ENCODE assay signal across 10 mouse cellular contexts in the genomic region with DNA sequence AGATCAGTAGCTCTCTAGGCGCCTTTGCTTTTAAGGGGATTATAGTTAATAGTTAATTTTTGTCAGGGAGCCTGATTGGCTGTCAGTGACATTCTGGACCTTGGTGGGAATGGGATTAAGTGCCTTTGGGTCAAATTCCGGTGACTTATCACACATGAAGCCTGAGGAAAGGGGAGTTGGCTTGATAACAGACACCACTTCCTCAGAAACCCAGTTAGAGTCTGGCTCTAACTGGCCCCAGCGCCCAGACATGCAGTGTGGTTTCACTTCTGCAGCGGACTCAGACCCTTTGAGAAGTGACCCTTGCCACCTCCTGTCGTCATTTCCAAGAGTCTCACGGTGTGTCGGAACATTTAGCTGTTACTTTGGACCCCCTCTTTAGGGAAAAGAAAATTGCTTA. TPM values are rescaled to one million over a fixed set of nuclear protein-coding genes. Genes with fewer than 3 reads are reported as not detected.
A peak's percentile ranks its signal among the peaks of the same experiment; 100 is the strongest.
DNase-seq lines count a peak whose midpoint lies in the region; ATAC-seq and TF ChIP-seq lines count a peak whose summit lies in the region.
"Had no signal": no experiment of that assay in that cellular context is flagged by ENCODE, and none has a peak within 500 bp of the region (broad histone marks: within the 10 kb centered on the region; RNA-seq: fewer than 3 reads in every experiment).

No protein-coding gene starts in this region.

- intact Hi-C loops in heart, postnatal 10 days (cut with DNase I), result no loop called here
- intact Hi-C loops in gastrocnemius, postnatal 36 days (cut with DNase I), result no loop called here

- H3K9me3 ChIP-seq in heart, embryonic 10.5 days, result no peaks in the 10 kb centered on the region
- no peaks in the 10 kb centered on the region for H3K9me3 ChIP-seq in kidney, embryonic 14.5 days (ENCODE audit: control insufficient read depth, low read length)

- no peaks in the 10 kb centered on the region for H3K27me3 ChIP-seq in heart, embryonic 10.5 days (ENCODE audit: insufficient read depth, poor library complexity, severe bottlenecking)
- H3K27me3 ChIP-seq in kidney, embryonic 14.5 days (ENCODE audit: control insufficient read depth, insufficient read depth, low read length), result no peaks in the 10 kb centered on the region

- no peak overlapping the region for H3K4me2 ChIP-seq in kidney, embryonic 14.5 days (replicated peaks; ENCODE audit: low read depth, low read length)

- no peak overlapping the region for H3K9ac ChIP-seq in kidney, embryonic 14.5 days (ENCODE audit: low read depth, low read length)

- peaks cover 90% of the 10 kb centered on the region for H3K36me3 ChIP-seq in heart, embryonic 10.5 days
- peaks cover 24% of the 10 kb centered on the region for H3K36me3 ChIP-seq in kidney, embryonic 14.5 days (ENCODE audit: control insufficient read depth, insufficient read depth, low read length)

- no peak for DNase-seq in heart, embryonic 10.5 days (ENCODE audit: low spot score)
- DNase-seq in heart, postnatal 10 days, result no peak
- DNase-seq in urinary bladder, postnatal 4 days (ENCODE audit: low spot score in 2 of 2), result no peak
- DNase-seq in cerebellum, adult 11-12 months, result no peak
- DNase-seq in gastrocnemius, postnatal 36 days, result no peak
- DNase-seq: adrenal gland, adult 8-10 months; spleen, adult 18-20 months had no signal

- H3K4me1 ChIP-seq in heart, embryonic 10.5 days, result peaks cover 25% of the 10 kb centered on the region
- H3K4me1 ChIP-seq in bone marrow macrophage, adult 2 months (ENCODE audit: control insufficient read depth, insufficient read depth, low read length), result peaks cover 10% of the 10 kb centered on the region
- H3K4me1 ChIP-seq in kidney, embryonic 14.5 days (ENCODE audit: control insufficient read depth, insufficient read depth, low read length), result peaks cover 13% of the 10 kb centered on the region; the same call in 1 of the 2 replicates

- TF ChIP-seq CTCF in bone marrow macrophage, adult 2 months (IDR thresholded peaks at IDR 0.05; ENCODE audit: low read depth, low read length), result no peak

- TF ChIP-seq POLR2A in bone marrow macrophage, adult 2 months (IDR thresholded peaks at IDR 0.05; ENCODE audit: borderline replicate concordance, low read depth, low read length), result no peak

- peak overlapping the region; percentile 70 for H3K27ac ChIP-seq in heart, embryonic 10.5 days
- H3K27ac ChIP-seq in bone marrow macrophage, adult 2 months (ENCODE audit: insufficient read depth, low read depth, low read length), result no peak overlapping the region
- 0 out of 2 replicates have a peak overlapping the region, but pooled peaks have one; percentile 8 for H3K27ac ChIP-seq in kidney, embryonic 14.5 days (ENCODE audit: low read depth, low read length)

- peak overlapping the region; percentile 22; the same call in 1 of the 2 replicates for H3K4me3 ChIP-seq in heart, embryonic 10.5 days
- peak overlapping the region; percentile 29 for H3K4me3 ChIP-seq in bone marrow macrophage, adult 2 months (ENCODE audit: insufficient read depth, low read length)
- H3K4me3 ChIP-seq in kidney, embryonic 14.5 days (ENCODE audit: low read length), result no peak overlapping the region

- 34% methylated on average over 7 of the region's 7 CpGs for WGBS in heart, embryonic 10.5 days
- 28% methylated on average over 7 of the region's 7 CpGs for WGBS in kidney, embryonic 14.5 days

- no peak; the same call in 1 of the 2 replicates for ATAC-seq in kidney, embryonic 14.5 days (ENCODE audit: low FRiP score, low TSS enrichment)
- ATAC-seq in megakaryocyte progenitor cell, adult 5-6 weeks (replicated peaks; ENCODE audit: poor library complexity), result peak; percentile 75

RNA-seq across cellular contexts. Expression of a gene that starts 8.4 kb away (rescaled TPM):
- polyA plus RNA-seq in heart, embryonic 10.5 days (2016; fragmentation: Nextera tagmentation; extraction: Ambion mirVana), result 56.7 and 78.1 TPM in 2 replicates
- 10 to 100 TPM; 11.5 to 16.4 TPM for total RNA-seq in heart, postnatal 10 days (2021)
- polyA plus RNA-seq in bone marrow macrophage, adult 2 months (2012; ENCODE audit: insufficient read depth, insufficient read length, missing spikeins), result 29.3 and 38.4 TPM in 2 replicates
- polyA plus RNA-seq in kidney, embryonic 14.5 days (2014; fragmentation: Nextera tagmentation; extraction: Ambion mirVana), result 82.5 and 101 TPM in 2 replicates
- 39.8 and 42.4 TPM in 2 replicates for total RNA-seq in megakaryocyte progenitor cell, adult 5-6 weeks (2015)
- total RNA-seq in megakaryocyte progenitor cell, adult 5-6 weeks (2017), result 57.9 and 60.9 TPM in 2 replicates
- 10 to 100 TPM in 1 of 2 experiments, 1 to 10 TPM in 1; 9.2 to 10.6 TPM for total RNA-seq in gastrocnemius, postnatal 36 days (2021)

RNA-seq across cellular contexts. Expression of a gene that starts 8.5 kb away (rescaled TPM):
- 13.7 and 17.3 TPM in 2 replicates for polyA plus RNA-seq in heart, embryonic 10.5 days (2016; fragmentation: Nextera tagmentation; extraction: Ambion mirVana)
- total RNA-seq in heart, postnatal 10 days (2021), result 10 to 100 TPM; 22.0 to 29.9 TPM
- polyA plus RNA-seq in bone marrow macrophage, adult 2 months (2012; ENCODE audit: insufficient read depth, insufficient read length, missing spikeins), result 62.7 and 63.7 TPM in 2 replicates
- polyA plus RNA-seq in kidney, embryonic 14.5 days (2014; fragmentation: Nextera tagmentation; extraction: Ambion mirVana), result 16.4 and 26.7 TPM in 2 replicates
- total RNA-seq in megakaryocyte progenitor cell, adult 5-6 weeks (2015), result 103 and 105 TPM in 2 replicates
- 34.4 and 38.0 TPM in 2 replicates for total RNA-seq in megakaryocyte progenitor cell, adult 5-6 weeks (2017)
- 1 to 10 TPM; 4.4 to 6.7 TPM for total RNA-seq in gastrocnemius, postnatal 36 days (2021)

RNA-seq across cellular contexts. Expression of a gene that starts 14.6 kb away (rescaled TPM):
- 142 and 213 TPM in 2 replicates for polyA plus RNA-seq in heart, embryonic 10.5 days (2016; fragmentation: Nextera tagmentation; extraction: Ambion mirVana)
- 100 to 1,000 TPM; 227 to 228 TPM for total RNA-seq in heart, postnatal 10 days (2021)
- polyA plus RNA-seq in bone marrow macrophage, adult 2 months (2012; ENCODE audit: insufficient read depth, insufficient read length, missing spikeins), result not detected in 2 replicates
- polyA plus RNA-seq in kidney, embryonic 14.5 days (2014; fragmentation: Nextera tagmentation; extraction: Ambion mirVana), result 0.69 and 0.89 TPM in 2 replicates
- not detected in 2 replicates for total RNA-seq in megakaryocyte progenitor cell, adult 5-6 weeks (2015)
- total RNA-seq in megakaryocyte progenitor cell, adult 5-6 weeks (2017), result not detected in 2 replicates
- total RNA-seq in gastrocnemius, postnatal 36 days (2021), result 100 to 1,000 TPM; 445 to 493 TPM

RNA-seq across cellular contexts. Expression of a gene that starts 33.1 kb away (rescaled TPM):
- 0.43 and 0.67 TPM in 2 replicates for polyA plus RNA-seq in heart, embryonic 10.5 days (2016; fragmentation: Nextera tagmentation; extraction: Ambion mirVana)
- total RNA-seq in heart, postnatal 10 days (2021), result 1 to 10 TPM in 1 of 2 experiments, not detected in 1; 1.0 TPM
- not detected in 2 replicates for polyA plus RNA-seq in bone marrow macrophage, adult 2 months (2012; ENCODE audit: insufficient read depth, insufficient read length, missing spikeins)
- 1.9 TPM in 2 replicates for polyA plus RNA-seq in kidney, embryonic 14.5 days (2014; fragmentation: Nextera tagmentation; extraction: Ambion mirVana)
- 5.9 and 18.8 TPM in 2 replicates for total RNA-seq in megakaryocyte progenitor cell, adult 5-6 weeks (2015)
- total RNA-seq in megakaryocyte progenitor cell, adult 5-6 weeks (2017), result 4.2 and 6.8 TPM in 2 replicates
- not detected for total RNA-seq in gastrocnemius, postnatal 36 days (2021)

RNA-seq across cellular contexts. Expression of a gene that starts 36.5 kb away (rescaled TPM):
- 0.20 and 0.26 TPM in 2 replicates for polyA plus RNA-seq in heart, embryonic 10.5 days (2016; fragmentation: Nextera tagmentation; extraction: Ambion mirVana)
- total RNA-seq in heart, postnatal 10 days (2021), result under 1 TPM in 1 of 2 experiments, not detected in 1; 0.72 TPM
- not detected in 2 replicates for polyA plus RNA-seq in bone marrow macrophage, adult 2 months (2012; ENCODE audit: insufficient read depth, insufficient read length, missing spikeins)
- 3.5 and 4.7 TPM in 2 replicates for polyA plus RNA-seq in kidney, embryonic 14.5 days (2014; fragmentation: Nextera tagmentation; extraction: Ambion mirVana)
- total RNA-seq in megakaryocyte progenitor cell, adult 5-6 weeks (2015), result 0.42 and 0.66 TPM in 2 replicates
- total RNA-seq in megakaryocyte progenitor cell, adult 5-6 weeks (2017), result 0.79 and 3.6 TPM in 2 replicates
- total RNA-seq in gastrocnemius, postnatal 36 days (2021), result not detected
- total RNA-seq: adrenal gland, adult 8-10 months had no signal

Comparison
In these comparisons a context has a peak if more than half of its experiments do, and no peak if none do; other contexts are left out.
1. RNA of a gene that starts 14.6 kb away (total RNA-seq): 445 to 493 TPM in gastrocnemius, postnatal 36 days and 227 to 228 TPM in heart, postnatal 10 days; not detected in megakaryocyte progenitor cell, adult 5-6 weeks; every median in the first group is over 100 times any median in the second.